Mouse (Mus musculus): ENCODE measurements at regions not wholly inside any gene's neighbourhood (a gene's known extent, or its start where the extent isn't known, plus 50 kb on each side); places are given as distances from the start of the nearest gene placed in this dataset.

GRCm38 (mm10) chr1:88575917-88576669, 66.2 kb upstream of the Glrp1 start:
- DNase-seq (ENCODE audit: low spot score) = no peak

DNA sequence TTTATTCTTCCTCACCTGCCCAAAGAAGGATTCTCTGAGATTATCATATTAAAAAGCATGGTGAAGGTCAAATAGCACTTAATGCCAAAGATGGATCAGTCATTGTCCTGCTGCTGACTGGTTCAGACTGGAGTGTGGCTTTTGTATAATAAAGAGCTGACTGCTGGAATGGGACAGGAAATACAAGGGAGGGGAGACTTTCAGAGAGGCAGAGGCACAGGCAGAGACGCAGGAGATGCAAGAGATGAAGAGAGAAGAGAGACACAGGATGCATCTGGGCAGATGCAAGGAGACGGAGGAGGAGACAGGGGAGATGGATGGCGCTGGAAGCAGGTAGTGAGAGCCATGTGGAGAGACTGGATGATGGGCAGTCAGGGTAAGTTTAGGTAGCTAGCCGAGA, 65.4 kb upstream of the Glrp1 start:
- DNase-seq (ENCODE audit: low spot score) = no peak

GRCm38 (mm10) chr1:88572161-88572560, 62.3 kb upstream of the Glrp1 start:
- DNase-seq (ENCODE audit: low spot score) = no peak

- no peak for DNase-seq (ENCODE audit: low spot score)
Measured at GRCm38 (mm10) chr1:88568447-88569053, 58.7 kb upstream of the Glrp1 start.

- no peak for DNase-seq (ENCODE audit: low spot score)
Measured at GRCm38 (mm10) chr1:88567198-88567597, 57.3 kb upstream of the Glrp1 start.

DNA sequence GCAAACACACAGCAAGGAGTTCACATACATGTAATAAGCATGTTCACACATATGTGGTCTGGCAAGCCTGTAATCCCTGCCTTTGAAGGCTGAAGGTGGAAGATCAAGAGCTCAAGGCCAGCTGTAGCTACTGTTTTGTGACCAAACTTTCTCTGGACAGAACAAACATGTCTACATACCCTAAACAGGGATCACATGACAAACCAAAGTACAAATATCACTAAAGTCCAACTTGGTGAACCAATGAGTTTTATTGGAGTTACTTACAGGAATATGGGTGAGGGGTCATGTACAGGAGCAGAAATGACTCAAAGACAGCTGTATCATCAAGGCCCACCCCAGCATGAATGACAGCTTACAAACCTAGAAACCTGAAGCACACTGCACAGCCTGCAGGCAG, 56.6 kb upstream of the Glrp1 start:
- no peak for DNase-seq (ENCODE audit: low spot score)

- no peak for DNase-seq (ENCODE audit: low spot score)
Measured at GRCm38 (mm10) chr1:88564825-88565224, 55.0 kb upstream of the Glrp1 start.

DNA sequence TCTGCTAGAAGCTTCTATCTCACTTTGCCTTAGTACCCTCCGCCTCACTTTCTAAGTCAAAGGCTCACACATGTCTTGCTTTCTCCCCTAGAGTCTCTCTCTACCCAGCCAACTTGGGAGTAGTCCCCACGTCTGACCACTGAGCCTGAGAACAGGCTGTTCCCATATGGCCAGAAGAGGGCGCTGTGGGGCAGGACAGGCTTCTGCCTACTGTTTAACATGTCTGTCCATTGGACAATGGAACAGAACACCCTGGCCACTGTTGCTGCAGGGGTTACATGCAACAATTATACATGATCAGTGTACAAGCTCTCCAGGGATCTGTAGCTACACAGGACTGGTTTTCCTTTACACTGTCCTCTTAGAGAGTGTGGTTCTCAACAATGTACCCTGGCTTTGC, 52.5 kb upstream of the Glrp1 start:
- peak; percentile 71 for DNase-seq (ENCODE audit: low spot score)

- DNase-seq (ENCODE audit: low spot score) = no peak
Measured at GRCm38 (mm10) chr1:88560771-88561170, 50.9 kb upstream of the Glrp1 start.

All from ovary, postnatal 10 days (tissue).